Mouse (Mus musculus) mammary gland, adult 2 months (tissue): ENCODE results near the gene Prl3d1. TPM values are rescaled to one million over a fixed set of nuclear protein-coding genes. Genes with fewer than 3 reads are reported as not detected.

Source experiments
- polyA plus RNA-seq: library from polyadenylated mRNA; depleted of rRNA; stranded (reverse); fragments of >200 nt; gene quantifications from 2 replicates; pipeline ENCODE4 v1.2.3, GENCODE M21; 2012; ENCODE audit warnings: low replicate concordance; rRNA removed

The Prl3d1 gene
- polyA plus RNA-seq = not detected in 2 replicates

DNA sequence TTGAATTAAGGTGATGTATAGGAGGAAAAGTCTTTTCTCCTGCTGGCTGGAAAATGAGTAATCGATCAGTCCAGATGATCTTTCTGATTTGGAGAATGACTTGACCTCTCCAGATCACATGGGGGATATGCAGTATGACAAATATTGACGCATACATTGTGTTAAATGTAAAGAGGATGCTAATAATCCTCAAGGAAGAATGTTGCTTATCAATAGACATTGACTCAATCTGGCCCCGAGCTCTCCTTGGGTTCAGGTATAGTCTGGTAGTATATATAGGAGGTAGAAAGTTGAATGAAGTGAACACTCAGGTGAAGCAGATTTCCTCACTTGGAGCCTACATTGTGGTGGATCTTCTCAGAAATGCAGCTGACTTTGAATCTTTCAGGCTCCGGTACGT, at the start of gene Prl3d1:
Gene Prl3d1 (plus strand): TSS at position 301 of the 400 bp plus-strand sequence.

DNA sequence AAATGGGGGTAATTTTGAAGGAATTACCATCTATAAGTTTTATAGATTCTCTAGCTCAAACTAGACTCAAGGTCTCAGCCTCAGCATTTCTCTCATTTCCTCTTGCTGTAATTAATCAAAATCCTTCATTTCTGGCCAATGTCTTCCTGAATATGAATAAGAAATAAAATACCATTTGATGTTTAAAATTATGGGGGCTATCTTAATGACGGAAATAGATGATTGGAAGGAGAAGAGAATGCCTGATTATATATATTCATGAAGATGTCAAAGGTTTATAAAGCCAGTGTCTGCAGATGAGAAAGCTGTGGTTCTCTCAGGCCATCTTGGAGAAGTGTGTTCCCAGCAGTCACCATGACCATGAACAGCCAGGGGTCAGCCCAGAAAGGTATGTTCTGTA, 36.7 kb upstream of the Prl3d1 start, which contains the start of gene Prl:
Gene Prl (plus strand): TSS at position 301 of the 400 bp plus-strand sequence.

GRCm38 (mm10) chr13:27121398-27121797, 27.4 kb downstream of the Prl3d1 start, which contains the start of gene Prl3d2:
Gene Prl3d2 (plus strand): TSS chr13:27121698.

Other genes starting within 250 kb of the Prl3d1 start
- not detected in 2 replicates for gene Prl, start 36.6 kb upstream of the Prl3d1 start, polyA plus RNA-seq
- gene Prl3d2, start 27.5 kb downstream of the Prl3d1 start, polyA plus RNA-seq = not detected in 2 replicates
- gene Prl3d3, start 62.6 kb downstream of the Prl3d1 start, polyA plus RNA-seq = not detected in 2 replicates
- not detected in 2 replicates for gene Prl3c1, start 102.5 kb downstream of the Prl3d1 start, polyA plus RNA-seq
- not detected in 2 replicates for gene Prl3b1, start 147.7 kb downstream of the Prl3d1 start, polyA plus RNA-seq
- not detected in 2 replicates for gene Prl3a1, start 165.2 kb downstream of the Prl3d1 start, polyA plus RNA-seq
- not detected in 2 replicates for gene Prl6a1, start 218.4 kb downstream of the Prl3d1 start, polyA plus RNA-seq